Mouse (Mus musculus) MEL (cell line): ENCODE results near the gene Arid3b.

Experiments used
- CHD2 ChIP-seq: IDR thresholded peaks from 2 replicates; pipeline ENCODE4 v1.6.1; 2011; ENCODE audit warnings: low read length, improper control_type of control experiment
- CTCF ChIP-seq, 3 experiments: IDR thresholded peaks in 2 of 3; conservative IDR thresholded peaks in 1 of 3; 2 replicates each; pipeline ENCODE4 v1.5.1; 2011 to 2012; ENCODE audit warnings: low read length in 3 of 3, low read depth in 2 of 3, mild to moderate bottlenecking in 2 of 3, improper control_type of control experiment in 1 of 3, inconsistent platforms in 1 of 3, mixed read lengths in 1 of 3, moderate library complexity in 1 of 3; ENCODE audit not compliant: control insufficient read depth in 1 of 3, insufficient read depth in 1 of 3, poor library complexity in 1 of 3, severe bottlenecking in 1 of 3
- E2F4 ChIP-seq: IDR thresholded peaks from 2 replicates; pipeline ENCODE4 v1.6.1; 2011; ENCODE audit warnings: low read depth, low read length, improper control_type of control experiment, borderline replicate concordance
- GABPA ChIP-seq: IDR thresholded peaks from 2 replicates; pipeline ENCODE4 v1.6.1; 2012; ENCODE audit warnings: low read depth, mild to moderate bottlenecking, inconsistent platforms, low read length, improper control_type of control experiment, moderate library complexity
- HCFC1 ChIP-seq: IDR thresholded peaks from 2 replicates; pipeline ENCODE4 v1.6.1; 2012; ENCODE audit warnings: low read depth, mild to moderate bottlenecking, inconsistent platforms, low read length, improper control_type of control experiment, moderate library complexity
- MAX ChIP-seq: IDR thresholded peaks from 2 replicates; pipeline ENCODE4 v1.6.1; 2011; ENCODE audit warnings: low read length, improper control_type of control experiment
- POLR2A ChIP-seq, 2 experiments: IDR thresholded peaks; 2 replicates each; pipeline ENCODE4 v1.6.1; 2011 to 2012; ENCODE audit warnings: low read length in 2 of 2, mild to moderate bottlenecking in 2 of 2, control low read depth in 1 of 2, improper control_type of control experiment in 1 of 2, low read depth in 1 of 2, moderate library complexity in 1 of 2; ENCODE audit not compliant: control insufficient read depth in 1 of 2, insufficient read depth in 1 of 2, poor library complexity in 1 of 2
- ZMIZ1 ChIP-seq: IDR thresholded peaks from 2 replicates; pipeline ENCODE4 v1.6.1; 2012; ENCODE audit warnings: low read depth, mild to moderate bottlenecking, inconsistent platforms, low read length, improper control_type of control experiment, moderate library complexity

- TF ChIP-seq CTCF (IDR thresholded peaks at IDR 0.05 in 2 of 3, conservative IDR thresholded peaks at IDR 0.05 in 1 of 3; ENCODE audit: control insufficient read depth in 1 of 3, insufficient read depth in 1 of 3, low read depth in 2 of 3, low read length in 3 of 3, poor library complexity in 1 of 3, severe bottlenecking in 1 of 3): no peak
- no peak for TF ChIP-seq HCFC1
- TF ChIP-seq CHD2: no peak
- TF ChIP-seq POLR2A (IDR thresholded peaks at IDR 0.05; ENCODE audit: control insufficient read depth in 1 of 2, insufficient read depth in 1 of 2, low read depth in 1 of 2, low read length in 2 of 2, poor library complexity in 1 of 2): no peak
- TF ChIP-seq E2F4: no peak
- no peak for TF ChIP-seq MAX
- TF ChIP-seq GABPA: no peak
- TF ChIP-seq ZMIZ1: no peak
Observed at GRCm38 (mm10) chr9:57760416-57761146, 76.0 kb downstream of the Arid3b start.
